Mouse (Mus musculus) CH12.LX (cell line): ENCODE data around the gene Ube2n. TPM values are rescaled to one million over a fixed set of nuclear protein-coding genes. Genes with fewer than 3 reads are reported as not detected.
A peak's percentile ranks its signal among the peaks of the same experiment; 100 is the strongest.

Experiments
- DNase-seq: peaks from one replicate; pipeline ENCODE4 v3.0.0-alpha.2; 2013; ENCODE audit errors: extremely low read depth
- H3K27ac ChIP-seq: 2 replicates; pipeline ENCODE4 v1.5.1; 2012; ENCODE audit warnings: low read depth, mild to moderate bottlenecking, control low read depth, moderate library complexity; ENCODE audit not compliant: insufficient read depth
- H3K27me3 ChIP-seq: replicated peaks from 2 replicates; pipeline ENCODE3; 2012; ENCODE audit warnings: inconsistent platforms
- H3K36me3 ChIP-seq, 2 experiments: replicated peaks in 1 of 2; 2 replicates each; pipeline versions ENCODE3 to v1.6.1; 2012; ENCODE audit warnings: inconsistent platforms in 1 of 2, low read length in 1 of 2, mild to moderate bottlenecking in 1 of 2, mixed read lengths in 1 of 2, moderate library complexity in 1 of 2; ENCODE audit not compliant: control insufficient read depth in 1 of 2, insufficient read depth in 1 of 2
- H3K4me1 ChIP-seq, 2 experiments: 2 replicates each; pipeline ENCODE4 v1.6.1; 2012; ENCODE audit warnings: inconsistent platforms in 1 of 2, moderate library complexity in 1 of 2; ENCODE audit not compliant: insufficient read depth in 2 of 2, control insufficient read depth in 1 of 2
- H3K4me2 ChIP-seq: 2 replicates; pipeline ENCODE4 v1.6.1; 2012; ENCODE audit warnings: low read depth, mild to moderate bottlenecking, control low read depth; ENCODE audit not compliant: poor library complexity, insufficient read depth, severe bottlenecking
- H3K4me3 ChIP-seq, 3 experiments: fragments of 150-350 bp in 1 of 3; sonication (generic) in 1 of 3; replicated peaks in 1 of 3; 2 replicates each; pipeline versions ENCODE3 to v1.5.1; 2011 to 2012; ENCODE audit warnings: low read depth in 2 of 3, low read length in 2 of 3, mild to moderate bottlenecking in 2 of 3, moderate library complexity in 2 of 3, control low read depth in 1 of 3, improper control_type of control experiment in 1 of 3, inconsistent platforms in 1 of 3, mixed read lengths in 1 of 3; ENCODE audit not compliant: poor library complexity in 1 of 3
- H3K79me2 ChIP-seq: replicated peaks from 2 replicates; pipeline ENCODE4 v1.6.1; 2012; ENCODE audit warnings: mild to moderate bottlenecking, moderate library complexity; ENCODE audit not compliant: control insufficient read depth, poor library complexity, insufficient read depth, severe bottlenecking; ENCODE audit errors: extremely low read depth
- H3K9ac ChIP-seq: 2 replicates; pipeline ENCODE4 v1.6.1; 2012; ENCODE audit warnings: low read depth, mild to moderate bottlenecking, control low read depth, moderate library complexity; ENCODE audit not compliant: insufficient read depth
- H3K9me3 ChIP-seq: replicated peaks from 2 replicates; pipeline ENCODE3; 2012; ENCODE audit warnings: low read length, inconsistent platforms, mixed read lengths
- BHLHE40 ChIP-seq: IDR thresholded peaks from 2 replicates; pipeline ENCODE4 v1.6.1; 2011; ENCODE audit warnings: mild to moderate bottlenecking, low read depth, low read length, improper control_type of control experiment
- CHD2 ChIP-seq: IDR thresholded peaks from 2 replicates; pipeline ENCODE4 v1.6.1; 2011; ENCODE audit warnings: low read length, improper control_type of control experiment
- E2F4 ChIP-seq: IDR thresholded peaks from 2 replicates; pipeline ENCODE4 v1.6.1; 2011; ENCODE audit warnings: low read depth, low read length, improper control_type of control experiment; ENCODE audit not compliant: insufficient replicate concordance
- GABPA ChIP-seq: IDR thresholded peaks from 2 replicates; pipeline ENCODE4 v1.6.1; 2012; ENCODE audit warnings: low read depth, low read length, improper control_type of control experiment, inconsistent platforms; ENCODE audit not compliant: insufficient replicate concordance
- HCFC1 ChIP-seq: IDR thresholded peaks from 2 replicates; pipeline ENCODE4 v1.6.1; 2012; ENCODE audit warnings: low read depth, mild to moderate bottlenecking, inconsistent platforms, low read length, improper control_type of control experiment
- IRF4 ChIP-seq: IDR thresholded peaks from 2 replicates; pipeline ENCODE4 v1.6.1; 2014; ENCODE audit warnings: low read depth, mild to moderate bottlenecking, inconsistent platforms, low read length, improper control_type of control experiment
- JUN ChIP-seq: IDR thresholded peaks from 2 replicates; pipeline ENCODE4 v1.6.1; 2011; ENCODE audit warnings: low read depth, mild to moderate bottlenecking, low read length, improper control_type of control experiment, moderate library complexity; ENCODE audit not compliant: insufficient read depth
- JUND ChIP-seq: conservative IDR thresholded peaks from 2 replicates; pipeline ENCODE4 v1.6.1; 2011; ENCODE audit warnings: low read depth, low read length, improper control_type of control experiment
- MAFK ChIP-seq: IDR thresholded peaks from 2 replicates; pipeline ENCODE4 v1.6.1; 2011; ENCODE audit warnings: low read length, improper control_type of control experiment; ENCODE audit not compliant: insufficient replicate concordance
- MAZ ChIP-seq: IDR thresholded peaks from 2 replicates; pipeline ENCODE4 v1.6.1; 2012; ENCODE audit warnings: low read depth, mild to moderate bottlenecking, inconsistent platforms, low read length, improper control_type of control experiment, moderate library complexity
- MEF2A ChIP-seq: IDR thresholded peaks from 2 replicates; pipeline ENCODE4 v1.6.1; 2014; ENCODE audit warnings: low read depth, mild to moderate bottlenecking, inconsistent platforms, low read length, improper control_type of control experiment, borderline replicate concordance
- MYC ChIP-seq: IDR thresholded peaks from 2 replicates; pipeline ENCODE4 v1.6.1; 2011; ENCODE audit warnings: low read depth, mild to moderate bottlenecking, improper control_type of control experiment, low read length
- NELFE ChIP-seq: IDR thresholded peaks from 2 replicates; pipeline ENCODE4 v1.6.1; 2011; ENCODE audit warnings: low read depth, low read length, improper control_type of control experiment
- SIN3A ChIP-seq: IDR thresholded peaks from 2 replicates; pipeline ENCODE4 v1.6.1; 2012; ENCODE audit warnings: low read length, improper control_type of control experiment, inconsistent platforms
- SMC3 ChIP-seq: IDR thresholded peaks from 2 replicates; pipeline ENCODE4 v1.6.1; 2011; ENCODE audit warnings: low read depth, low read length, improper control_type of control experiment
- UBTF ChIP-seq: IDR thresholded peaks from 2 replicates; pipeline ENCODE4 v1.6.1; 2012; ENCODE audit warnings: low read depth, mild to moderate bottlenecking, inconsistent platforms, low read length, improper control_type of control experiment, moderate library complexity
- USF2 ChIP-seq: conservative IDR thresholded peaks from 2 replicates; pipeline ENCODE4 v1.6.1; 2011; ENCODE audit warnings: low read depth, low read length, improper control_type of control experiment
- ZKSCAN1 ChIP-seq: IDR thresholded peaks from 2 replicates; pipeline ENCODE4 v1.6.1; 2012; ENCODE audit warnings: low read depth, inconsistent platforms, low read length, improper control_type of control experiment, borderline replicate concordance
- ZMIZ1 ChIP-seq: IDR thresholded peaks from 2 replicates; pipeline ENCODE4 v1.6.1; 2012; ENCODE audit warnings: low read depth, mild to moderate bottlenecking, inconsistent platforms, low read length, improper control_type of control experiment
- dilution Hi-C: fragments of 300-500 bp; cut with MboI; formaldehyde crosslinking; loops from 2 replicates; pipeline ENCODE4 v1.14.3; 2020; ENCODE audit warnings: low sequenced_read_pairs; ENCODE audit not compliant: extremely low pct_unique_long_range_greater_than_20kb, extremely low pct_ligation_motif_present
- in situ Hi-C: fragments of 300-500 bp; cut with MboI; formaldehyde crosslinking; loops from 3 replicates; pipeline ENCODE4 v1.14.3; 2019; ENCODE audit warnings: low sequenced_read_pairs, low pct_ligation_motif_present, low pct_unique_long_range_greater_than_20kb, mixed read lengths
- polyA plus RNA-seq: library from polyadenylated mRNA; unstranded; fragments of >175 nt; gene quantifications from 2 replicates; pipeline ENCODE4 v1.2.1, GENCODE M21; 2012; ENCODE audit warnings: low read depth; ENCODE audit not compliant: insufficient read length
- total RNA-seq, 2 experiments: library from RNA; depleted of rRNA; stranded (reverse); fragments of 300-350 nt in 1 of 2; fragments of >200 nt in 1 of 2; gene quantifications; 2 replicates each; pipeline ENCODE4 v1.2.3; 2012 to 2014

Ube2n gene
- total and polyA plus RNA-seq, 3 experiments = 71.9 to 265 (median 237) TPM

DNA sequence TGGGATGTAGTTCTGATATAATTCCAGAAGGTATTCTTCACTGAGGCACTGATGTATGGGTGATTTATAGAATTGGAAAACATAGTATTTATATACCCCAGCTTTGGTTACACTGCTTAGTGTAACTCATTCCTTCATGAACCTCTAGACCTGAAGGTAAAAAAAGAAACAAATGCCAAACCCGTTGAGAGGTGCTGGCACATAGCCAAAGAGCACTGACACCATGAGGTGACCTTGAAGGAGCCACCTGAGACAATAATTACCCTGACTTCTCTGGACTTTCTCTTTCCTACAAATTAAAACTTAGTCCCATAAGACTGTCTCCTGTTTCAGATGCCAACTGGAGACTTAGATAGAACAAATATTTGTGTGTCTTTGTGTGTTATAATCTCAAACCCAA lies 10.6 kb upstream of the Ube2n start:
- no peak for DNase-seq
- Histone ChIP-seq H3K9me3 (no peaks in the 10 kb centered on the region), H3K4me3 (no peak overlapping the region), H3K79me2 (peaks cover 18% of the 10 kb centered on the region), H3K27ac (no peak overlapping the region), H3K27me3 (no peaks in the 10 kb centered on the region), H3K36me3 (peaks cover 0 to 2% of the 10 kb centered on the region in 2 experiments), H3K9ac (no peak overlapping the region), H3K4me1 (peaks cover 5 to 26% of the 10 kb centered on the region in 2 experiments; a peak in 2 of 4 replicates), H3K4me2 (no peak overlapping the region)
- no peak for TF ChIP-seq MEF2A
- TF ChIP-seq E2F4 = no peak
- TF ChIP-seq BHLHE40 = no peak
- no peak for TF ChIP-seq CHD2
- no peak for TF ChIP-seq NELFE
- TF ChIP-seq MYC = no peak
- no peak for TF ChIP-seq MAFK
- TF ChIP-seq UBTF = no peak
- no peak for TF ChIP-seq ZKSCAN1
- dilution Hi-C loops = no loop called here
- in situ Hi-C loops = no loop called here

DNA sequence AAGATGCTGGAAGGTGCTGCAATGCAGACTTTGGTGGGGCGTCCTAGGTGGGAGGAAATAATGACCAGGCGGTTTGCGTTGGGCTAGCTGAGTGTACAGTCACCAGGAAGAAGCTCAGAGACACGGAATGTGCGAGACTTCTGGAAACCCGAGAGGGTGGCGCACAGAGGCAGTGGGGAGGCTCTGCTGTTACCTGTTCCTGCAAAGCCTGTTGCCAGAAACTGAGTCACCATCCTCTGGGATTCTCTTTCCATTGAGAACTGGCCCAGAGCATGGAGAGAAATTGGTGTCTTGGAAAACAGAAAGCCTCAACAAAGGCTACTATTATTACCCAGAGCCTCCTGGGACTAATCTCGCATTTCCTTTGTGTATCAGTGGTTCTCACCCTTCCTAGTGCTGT lies 6.8 kb upstream of the Ube2n start:
- TF ChIP-seq JUN = no peak
- TF ChIP-seq MAZ = no peak
- TF ChIP-seq MAFK = no peak
- no peak for TF ChIP-seq CHD2
- TF ChIP-seq SMC3 = no peak
- TF ChIP-seq JUND = no peak
- no peak for TF ChIP-seq HCFC1
- TF ChIP-seq UBTF = no peak
- no peak for TF ChIP-seq USF2
- TF ChIP-seq SIN3A = no peak
- no peak for TF ChIP-seq ZMIZ1
- no peak for TF ChIP-seq GABPA
- no peak for TF ChIP-seq ZKSCAN1
- TF ChIP-seq IRF4 = no peak
- peaks cover 6% of the 10 kb centered on the region for H3K9me3 ChIP-seq
- H3K79me2 ChIP-seq = peaks cover 9% of the 10 kb centered on the region
- DNase-seq = no peak
- no peaks in the 10 kb centered on the region for H3K27me3 ChIP-seq
- no peak overlapping the region for H3K27ac ChIP-seq
- H3K9ac ChIP-seq = no peak overlapping the region
- in situ Hi-C loops (no loop called here), dilution Hi-C loops (no loop called here)
- peaks cover 0 to 2% of the 10 kb centered on the region in 2 experiments for H3K36me3 ChIP-seq
- 0 out of 2 replicates have a peak overlapping the region, but pooled peaks have one; percentile 88 for H3K4me2 ChIP-seq
- peaks cover 6 to 30% of the 10 kb centered on the region in 2 experiments; a peak in 2 of 4 replicates for H3K4me1 ChIP-seq
- H3K4me3 ChIP-seq = no peak overlapping the region
